Mouse (Mus musculus) heart, embryonic 14.5 days (tissue): ENCODE data around the gene Kcnj6. TPM values are rescaled to one million over a fixed set of nuclear protein-coding genes. Genes with fewer than 3 reads are reported as not detected.

Experiments used
- ATAC-seq: fragments of 200-750 bp; cut with Nextera tagmentation; 2 replicates; pipeline ENCODE4 v1.8.0; 2017; ENCODE audit warnings: low read depth, moderate TSS enrichment; ENCODE audit not compliant: insufficient number of reproducible peaks, insufficient read depth, low FRiP score
- H3K27ac ChIP-seq, 2 experiments: fragments of 200-500 bp in 1 of 2; fragments of 300-500 bp in 1 of 2; sonication (generic) in 1 of 2; replicated peaks in 1 of 2; 2 replicates each; pipeline ENCODE4 v1.5.1; 2012 to 2014; ENCODE audit warnings: low read depth in 2 of 2, low read length in 2 of 2, control low read depth in 1 of 2, mild to moderate bottlenecking in 1 of 2, mixed read lengths in 1 of 2; ENCODE audit not compliant: control insufficient read depth in 1 of 2, insufficient read depth in 1 of 2
- H3K27me3 ChIP-seq: fragments of 300-500 bp; sonication (generic); 2 replicates; pipeline ENCODE4 v1.6.1; 2014; ENCODE audit warnings: mild to moderate bottlenecking, low read length, control low read depth; ENCODE audit not compliant: control insufficient read depth, insufficient read depth
- H3K36me3 ChIP-seq: fragments of 300-500 bp; sonication (generic); 2 replicates; pipeline ENCODE4 v1.6.1; 2014; ENCODE audit warnings: mild to moderate bottlenecking, control low read depth, low read length, mixed read lengths; ENCODE audit not compliant: control insufficient read depth, insufficient read depth
- H3K4me1 ChIP-seq, 2 experiments: fragments of 200-500 bp in 1 of 2; fragments of 300-500 bp in 1 of 2; sonication (generic) in 1 of 2; 2 replicates each; pipeline ENCODE4 v1.6.1; 2012 to 2014; ENCODE audit warnings: low read length in 2 of 2, control low read depth in 1 of 2, mixed read lengths in 1 of 2; ENCODE audit not compliant: control insufficient read depth in 2 of 2, insufficient read depth in 2 of 2
- H3K4me2 ChIP-seq: fragments of 300-500 bp; sonication (generic); 2 replicates; pipeline ENCODE4 v1.6.1; 2014; ENCODE audit warnings: mild to moderate bottlenecking, low read length
- H3K4me3 ChIP-seq, 2 experiments: fragments of 200-500 bp in 1 of 2; fragments of 300-500 bp in 1 of 2; sonication (generic) in 1 of 2; 2 replicates each; pipeline ENCODE4 v1.5.1; 2012 to 2014; ENCODE audit warnings: low read length in 2 of 2, mild to moderate bottlenecking in 2 of 2, control low read depth in 1 of 2, low read depth in 1 of 2, moderate library complexity in 1 of 2; ENCODE audit not compliant: control insufficient read depth in 1 of 2, insufficient read depth in 1 of 2
- H3K9ac ChIP-seq: fragments of 300-500 bp; sonication (generic); 2 replicates; pipeline ENCODE4 v1.6.1; 2014; ENCODE audit warnings: mild to moderate bottlenecking, low read length
- H3K9me3 ChIP-seq: fragments of 300-500 bp; sonication (generic); 2 replicates; pipeline ENCODE4 v1.6.1; 2016; ENCODE audit warnings: low read length, control low read depth; ENCODE audit not compliant: control insufficient read depth
- WGBS: fragments of 180-500 bp; shearing (Covaris S2); extraction: QIAGEN DNeasy Blood & Tissue Kit; methylation state at CpG from one replicate; pipeline ENCODE4 v1.1.7; 2014; 5-methylcytosine and 5-hydroxymethylcytosine counted together
- polyA plus RNA-seq: library from polyadenylated mRNA; unstranded; fragments of >200 nt; fragmentation: Nextera tagmentation; extraction: Ambion mirVana; gene quantifications from 2 replicates; pipeline ENCODE4 v1.2.1, GENCODE M21; 2014

Kcnj6 gene
- polyA plus RNA-seq, 1 experiment from 2014 or later: 0.20 TPM

DNA sequence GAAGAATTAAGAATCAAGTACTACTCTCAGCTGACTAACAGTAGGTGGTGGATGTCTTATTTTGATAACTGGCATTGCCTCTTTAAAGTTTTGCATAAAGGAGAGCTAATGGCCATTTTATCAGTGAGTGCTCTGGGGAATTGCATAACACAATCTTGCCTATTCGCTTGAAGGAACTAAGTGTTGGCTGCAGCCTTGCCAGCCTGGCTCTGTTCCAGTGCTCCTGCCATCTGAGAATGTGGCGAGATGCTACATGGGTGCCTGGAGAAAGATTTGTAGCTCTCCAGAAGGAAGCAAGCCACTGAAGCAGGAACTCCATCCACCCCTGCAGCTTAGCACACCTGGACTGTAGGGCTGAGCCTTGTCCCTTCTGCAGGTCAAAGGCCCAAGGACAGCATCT lies 107.4 kb downstream of the Kcnj6 start:
- 55% methylated on average over 2 of the region's 2 CpGs for WGBS
- Histone ChIP-seq H3K4me1 (peaks cover 0 to 6% of the 10 kb centered on the region in 2 experiments; a peak in 1 of 4 replicates), H3K27me3 (no peaks in the 10 kb centered on the region)

GRCm38 (mm10) chr16:94888554-94888953 lies 108.9 kb downstream of the Kcnj6 start:
- Histone ChIP-seq H3K9me3 (no peaks in the 10 kb centered on the region), H3K4me1 (peaks cover 0 to 6% of the 10 kb centered on the region in 2 experiments; a peak in 1 of 4 replicates), H3K4me3 (no peak overlapping the region), H3K4me2 (no peak overlapping the region), H3K36me3 (no peaks in the 10 kb centered on the region), H3K27ac (no peak overlapping the region), H3K27me3 (no peaks in the 10 kb centered on the region), H3K9ac (no peak overlapping the region)
- ATAC-seq: no peak
- WGBS: 65% methylated on average over 10 of the region's 11 CpGs

More for the DNA sequence above, 107.4 kb downstream of the Kcnj6 start:
- no peak for ATAC-seq
- H3K36me3 ChIP-seq: no peaks in the 10 kb centered on the region
- H3K9ac ChIP-seq: no peak overlapping the region
- H3K9me3 ChIP-seq: no peaks in the 10 kb centered on the region
- H3K27ac ChIP-seq: no peak overlapping the region
- no peak overlapping the region for H3K4me2 ChIP-seq
- no peak overlapping the region for H3K4me3 ChIP-seq

- no peak for ATAC-seq
- Histone ChIP-seq H3K9ac (no peak overlapping the region), H3K36me3 (no peaks in the 10 kb centered on the region), H3K27ac (no peak overlapping the region), H3K27me3 (no peaks in the 10 kb centered on the region), H3K9me3 (no peaks in the 10 kb centered on the region), H3K4me2 (no peak overlapping the region), H3K4me3 (no peak overlapping the region), H3K4me1 (peaks cover 0 to 6% of the 10 kb centered on the region in 2 experiments; a peak in 1 of 4 replicates)
- WGBS: 69% methylated on average over 7 of the region's 7 CpGs
These were observed 111.1 kb downstream of the Kcnj6 start for GRCm38 (mm10) chr16:94886398-94886797.

- Histone ChIP-seq H3K9ac (no peak overlapping the region), H3K9me3 (no peaks in the 10 kb centered on the region), H3K27me3 (no peaks in the 10 kb centered on the region), H3K27ac (no peak overlapping the region), H3K4me1 (0 out of 4 replicates have a peak, but pooled peaks cover 0 to 1% of the 10 kb centered on the region in 2 experiments), H3K36me3 (no peaks in the 10 kb centered on the region), H3K4me2 (no peak overlapping the region), H3K4me3 (no peak overlapping the region)
- 75% methylated on average over 7 of the region's 7 CpGs for WGBS
- ATAC-seq: no peak
These were observed 112.4 kb downstream of the Kcnj6 start for GRCm38 (mm10) chr16:94885062-94885461.

GRCm38 (mm10) chr16:94883909-94884308 lies 113.6 kb downstream of the Kcnj6 start:
- Histone ChIP-seq H3K9me3 (no peaks in the 10 kb centered on the region), H3K36me3 (no peaks in the 10 kb centered on the region), H3K4me3 (no peak overlapping the region), H3K4me2 (no peak overlapping the region), H3K27me3 (no peaks in the 10 kb centered on the region), H3K4me1 (no peaks in the 10 kb centered on the region), H3K9ac (no peak overlapping the region), H3K27ac (no peak overlapping the region)
- 65% methylated on average over 3 of the region's 3 CpGs for WGBS
- no peak for ATAC-seq

GRCm38 (mm10) chr16:94883196-94883595 lies 114.3 kb downstream of the Kcnj6 start:
- Histone ChIP-seq H3K9me3 (no peaks in the 10 kb centered on the region), H3K27me3 (no peaks in the 10 kb centered on the region)
- WGBS: 78% methylated on average over 8 of the region's 8 CpGs

GRCm38 (mm10) chr16:94882111-94882510 lies 115.4 kb downstream of the Kcnj6 start:
- Histone ChIP-seq H3K27me3 (no peaks in the 10 kb centered on the region), H3K9me3 (no peaks in the 10 kb centered on the region), H3K36me3 (no peaks in the 10 kb centered on the region), H3K27ac (no peak overlapping the region), H3K9ac (no peak overlapping the region), H3K4me2 (no peak overlapping the region), H3K4me1 (no peaks in the 10 kb centered on the region), H3K4me3 (no peak overlapping the region)
- 60% methylated on average over 7 of the region's 7 CpGs for WGBS
- ATAC-seq: no peak

More at GRCm38 (mm10) chr16:94883196-94883595, 114.3 kb downstream of the Kcnj6 start:
- no peak for ATAC-seq
- no peaks in the 10 kb centered on the region for H3K4me1 ChIP-seq
- H3K9ac ChIP-seq: no peak overlapping the region
- no peaks in the 10 kb centered on the region for H3K36me3 ChIP-seq
- no peak overlapping the region for H3K4me3 ChIP-seq
- H3K27ac ChIP-seq: no peak overlapping the region
- no peak overlapping the region for H3K4me2 ChIP-seq

DNA sequence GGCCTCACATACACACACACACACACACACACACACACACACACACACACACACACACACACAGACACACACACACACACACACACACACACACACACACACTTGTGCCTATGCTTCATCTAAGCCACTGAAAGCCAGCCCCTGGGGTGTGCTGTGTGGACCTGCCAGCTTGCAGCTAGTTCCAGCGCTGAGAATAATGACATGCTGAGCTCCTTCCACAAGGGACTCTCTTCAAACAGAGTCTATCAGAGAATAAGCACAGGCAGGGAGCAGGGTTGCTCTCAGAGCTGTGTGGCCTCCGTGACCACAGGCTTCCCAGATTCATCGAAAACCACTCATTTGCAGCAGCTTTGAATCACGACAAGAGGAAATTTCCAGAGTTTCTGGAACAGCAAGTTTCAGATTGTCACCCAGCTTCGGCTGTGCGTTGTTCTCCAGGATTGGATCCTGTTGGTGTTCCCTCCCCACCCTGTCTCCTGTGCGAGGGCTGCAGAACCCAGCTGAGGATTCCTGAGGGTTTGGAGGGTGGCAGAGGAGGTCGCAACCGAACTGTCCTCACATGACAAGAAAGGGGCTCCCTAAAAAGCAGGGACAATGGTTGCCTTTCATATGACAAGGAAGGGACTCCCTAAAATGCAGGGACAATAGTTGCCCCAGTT lies 124.8 kb downstream of the Kcnj6 start:
- no peak overlapping the region for H3K4me2 ChIP-seq
- no peaks in the 10 kb centered on the region for H3K4me1 ChIP-seq
- H3K36me3 ChIP-seq: no peaks in the 10 kb centered on the region
- no peak overlapping the region for H3K27ac ChIP-seq
- no peaks in the 10 kb centered on the region for H3K27me3 ChIP-seq
- no peaks in the 10 kb centered on the region for H3K9me3 ChIP-seq
- H3K9ac ChIP-seq: no peak overlapping the region
- H3K4me3 ChIP-seq: no peak overlapping the region
- WGBS: 33% methylated on average over 9 of the region's 9 CpGs
- ATAC-seq: no peak
